Mouse (Mus musculus): ENCODE measurements at regions not wholly inside any gene's neighbourhood (a gene's known extent, or its start where the extent isn't known, plus 50 kb on each side); places are given as distances from the start of the nearest gene placed in this dataset.
"Not testable (repeated sequence)": the region's sequence is repeated elsewhere in the genome, so short reads cannot be mapped to it uniquely, and the experiment has no call there.

DNA sequence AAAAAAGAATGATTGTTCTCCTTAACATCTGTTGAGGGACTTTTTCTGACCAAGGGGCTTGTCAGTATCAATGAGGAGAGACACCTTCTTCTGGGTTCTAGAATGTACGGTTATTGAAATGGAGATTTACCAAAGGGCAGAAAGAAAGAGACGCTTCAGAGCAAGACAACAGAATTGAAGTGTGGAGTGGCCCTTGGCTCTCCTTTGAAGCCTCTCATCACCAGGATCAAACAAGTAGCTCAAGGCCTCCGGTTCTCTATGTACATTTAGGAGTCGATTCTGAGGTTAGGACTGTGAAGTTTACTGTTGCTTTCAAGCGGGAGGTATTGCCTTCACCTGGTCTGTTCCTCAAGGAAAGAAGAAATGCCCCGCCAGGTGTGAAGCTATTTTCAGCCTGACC, 53.2 kb upstream of the Jarid2 start:
- Histone ChIP-seq H3K4me3 (ENCODE audit: insufficient read depth, poor library complexity, severe bottlenecking) (no peak overlapping the region), H3K27me3 (ENCODE audit: control insufficient read depth, insufficient read depth, insufficient read length) (no peaks in the 10 kb centered on the region), H3K79me3 (ENCODE audit: low read depth) (no peaks in the 10 kb centered on the region), H3ac (ENCODE audit: control insufficient read depth, insufficient read length, low read depth) (no peak overlapping the region), H3K36me3 (ENCODE audit: control insufficient read depth, insufficient read depth) (no peaks in the 10 kb centered on the region), H3K79me2 (ENCODE audit: control insufficient read depth, insufficient read depth) (no peaks in the 10 kb centered on the region)
- TF ChIP-seq MAX (IDR thresholded peaks at IDR 0.05) (no peak), CEBPB (IDR thresholded peaks at IDR 0.05; ENCODE audit: low read depth) (no peak)

DNA sequence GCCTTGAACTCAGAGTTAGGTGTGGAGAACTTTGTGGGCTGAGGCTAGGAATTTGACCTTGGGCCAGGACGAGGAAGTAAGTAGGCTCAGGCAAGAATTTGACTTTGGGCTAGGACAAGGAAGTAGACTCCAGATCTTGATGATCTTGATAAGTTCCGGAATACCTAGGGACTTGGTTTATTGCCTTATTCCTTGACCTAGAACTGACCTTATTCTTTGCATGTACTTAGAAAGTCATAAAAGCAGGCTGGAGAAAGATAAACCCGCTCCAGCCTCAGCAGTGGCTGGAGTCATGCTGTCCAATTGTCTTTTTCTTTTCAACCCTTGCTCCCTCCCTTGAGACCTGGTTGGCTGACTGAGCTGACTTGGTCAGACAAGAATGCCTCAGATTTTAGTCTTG, 51.2 kb upstream of the Jarid2 start:
- Histone ChIP-seq H3K4me3 (ENCODE audit: insufficient read depth, poor library complexity, severe bottlenecking) (no peak overlapping the region), H3K79me2 (ENCODE audit: control insufficient read depth, insufficient read depth) (no peaks in the 10 kb centered on the region), H3K27me3 (ENCODE audit: control insufficient read depth, insufficient read depth, insufficient read length) (no peaks in the 10 kb centered on the region), H3K79me3 (ENCODE audit: low read depth) (no peaks in the 10 kb centered on the region), H3K36me3 (ENCODE audit: control insufficient read depth, insufficient read depth) (no peaks in the 10 kb centered on the region), H3ac (ENCODE audit: control insufficient read depth, insufficient read length, low read depth) (no peak overlapping the region)
- no peak for TF ChIP-seq CTCF (IDR thresholded peaks at IDR 0.05; ENCODE audit: control insufficient read depth, insufficient read depth, insufficient read length)
- TF ChIP-seq MAX (IDR thresholded peaks at IDR 0.05) = no peak
- no peak for TF ChIP-seq USF1 (IDR thresholded peaks at IDR 0.05; ENCODE audit: low read depth)
- TF ChIP-seq CEBPB (IDR thresholded peaks at IDR 0.05; ENCODE audit: low read depth) = no peak
- TF ChIP-seq FOSL1 (IDR thresholded peaks at IDR 0.05; ENCODE audit: insufficient read depth, low read length, poor library complexity, severe bottlenecking) = no peak
- no peak for TF ChIP-seq MYOD1 (IDR thresholded peaks at IDR 0.05; ENCODE audit: control insufficient read depth, insufficient read length, low read depth)
- TF ChIP-seq MYOG (IDR thresholded peaks at IDR 0.05; ENCODE audit: control insufficient read depth, extremely low read depth, insufficient read length) = no peak

DNA sequence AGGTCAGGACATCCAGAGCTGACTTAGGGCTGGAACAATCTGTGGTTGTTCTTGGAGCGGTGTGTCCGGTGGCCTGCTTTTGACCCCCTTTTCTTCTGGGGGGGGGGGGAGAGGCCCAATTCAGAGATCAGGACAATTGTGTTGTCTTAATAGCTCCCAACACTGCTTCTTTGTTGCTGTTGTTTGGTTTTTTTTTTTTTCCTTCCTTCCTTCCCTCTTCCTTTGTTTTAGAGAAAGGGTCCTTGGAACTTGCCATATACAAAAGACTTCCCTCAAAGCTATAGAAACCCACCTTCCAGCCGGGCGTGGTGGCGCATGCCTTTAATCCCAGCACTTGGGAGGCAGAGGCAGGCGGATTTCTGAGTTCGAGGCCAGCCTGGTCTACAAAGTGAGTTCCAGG, 49.8 kb upstream of the Jarid2 start:
- not testable (repeated sequence) for H3K36me3 ChIP-seq (ENCODE audit: control insufficient read depth, insufficient read depth); H3K79me2 ChIP-seq (ENCODE audit: control insufficient read depth, insufficient read depth); H3K27me3 ChIP-seq (ENCODE audit: control insufficient read depth, insufficient read depth, insufficient read length); H3ac ChIP-seq (ENCODE audit: control insufficient read depth, insufficient read length, low read depth); H3K4me3 ChIP-seq (ENCODE audit: insufficient read depth, poor library complexity, severe bottlenecking); H3K79me3 ChIP-seq (ENCODE audit: low read depth)

All from C2C12 (cell line).